Mouse (Mus musculus): ENCODE data around the gene Car11. TPM values are rescaled to one million over a fixed set of nuclear protein-coding genes. Genes with fewer than 3 reads are reported as not detected.

Gene Car11
- total RNA-seq, 2 experiments from 2014 or later, result 121 to 131 TPM

Other genes with a start within 250 kb of the Car11 start
- 100 to 1,000 TPM; 429 to 433 TPM for gene Ftl1, start 240.0 kb upstream of the Car11 start, total RNA-seq (2021)
- 100 to 1,000 TPM; 103 to 123 TPM for gene Bax, start 232.9 kb upstream of the Car11 start, total RNA-seq (2021)
- gene Tulp2, start 218.0 kb upstream of the Car11 start, total RNA-seq (2021), result under 1 TPM in 1 of 2 experiments, not detected in 1; 0.23 TPM
- 1 to 10 TPM; 1.2 to 1.4 TPM for gene Gm45808, start 213.0 kb upstream of the Car11 start, total RNA-seq (2021)
- 1 to 10 TPM; 2.0 to 2.6 TPM for gene Dhdh, start 211.0 kb upstream of the Car11 start, total RNA-seq (2021)
- 100 to 1,000 TPM; 107 to 117 TPM for gene Nucb1, start 189.4 kb upstream of the Car11 start, total RNA-seq (2021)
- 10 to 100 TPM; 23.6 to 29.3 TPM for gene Ppp1r15a, start 173.6 kb upstream of the Car11 start, total RNA-seq (2021)
- under 1 TPM; 0.80 to 0.94 TPM for gene Plekha4, start 173.5 kb upstream of the Car11 start, total RNA-seq (2021)
- gene Hsd17b14, start 144.9 kb upstream of the Car11 start, total RNA-seq (2021), result not detected
- gene Bcat2, start 129.7 kb upstream of the Car11 start, total RNA-seq (2021), result 10 to 100 TPM; 20.8 to 22.9 TPM
- gene Fgf21, start 84.4 kb upstream of the Car11 start, total RNA-seq (2021), result not detected
- gene Fut1, start 82.6 kb upstream of the Car11 start, total RNA-seq (2021), result under 1 TPM; 0.20 to 0.71 TPM
- gene Izumo1, start 78.0 kb upstream of the Car11 start, total RNA-seq (2021), result not detected
- 10 to 100 TPM; 13.9 to 14.5 TPM for gene Rasip1, start 72.4 kb upstream of the Car11 start, total RNA-seq (2021)
- 1 to 10 TPM; 1.7 TPM for gene Mamstr, start 59.9 kb upstream of the Car11 start, total RNA-seq (2021)
- gene Fut2, start 33.4 kb upstream of the Car11 start, total RNA-seq (2021), result under 1 TPM in 1 of 2 experiments, not detected in 1; 0.22 TPM
- 1 to 10 TPM in 1 of 2 experiments, under 1 TPM in 1; 0.75 to 1.0 TPM for gene Ntn5, start 15.8 kb upstream of the Car11 start, total RNA-seq (2021)
- gene Sec1, start 5.4 kb upstream of the Car11 start, total RNA-seq (2021), result under 1 TPM; 0.14 to 0.18 TPM
- gene Dbp, start 5.2 kb downstream of the Car11 start, total RNA-seq (2021), result 10 to 100 TPM; 37.1 to 43.4 TPM
- 100 to 1,000 TPM; 497 to 584 TPM for gene Rpl18, start 15.6 kb downstream of the Car11 start, total RNA-seq (2021)
- gene Sphk2, start 18.2 kb downstream of the Car11 start, total RNA-seq (2021), result 10 to 100 TPM; 27.3 to 27.7 TPM
- under 1 TPM; 0.34 to 0.51 TPM for gene Fam83e, start 21.4 kb downstream of the Car11 start, total RNA-seq (2021)
- not detected for gene Spaca4, start 26.0 kb downstream of the Car11 start, total RNA-seq (2021)
- 100 to 1,000 TPM; 298 to 311 TPM for gene Lmtk3, start 83.9 kb downstream of the Car11 start, total RNA-seq (2021)
- gene Sult2b1, start 84.8 kb downstream of the Car11 start, total RNA-seq (2021), result 10 to 100 TPM; 11.8 to 12.0 TPM
- gene Cyth2, start 114.7 kb downstream of the Car11 start, total RNA-seq (2021), result 100 to 1,000 TPM; 180 to 184 TPM
- 1 to 10 TPM; 2.0 to 2.6 TPM for gene Kcnj14, start 124.9 kb downstream of the Car11 start, total RNA-seq (2021)
- gene Grwd1, start 131.1 kb downstream of the Car11 start, total RNA-seq (2021), result 10 to 100 TPM; 27.0 to 27.3 TPM
- 10 to 100 TPM; 85.4 to 99.2 TPM for gene Kdelr1, start 172.9 kb downstream of the Car11 start, total RNA-seq (2021)
- 10 to 100 TPM; 32.1 to 33.4 TPM for gene Grin2d, start 178.5 kb downstream of the Car11 start, total RNA-seq (2021)
- under 1 TPM in 1 of 2 experiments, not detected in 1; 0.40 TPM for gene Syngr4, start 196.9 kb downstream of the Car11 start, total RNA-seq (2021)
- gene Tmem143, start 197.1 kb downstream of the Car11 start, total RNA-seq (2021), result 10 to 100 TPM; 23.9 TPM
- 1 to 10 TPM; 6.2 TPM for gene Emp3, start 221.6 kb downstream of the Car11 start, total RNA-seq (2021)
- 1 to 10 TPM; 4.2 to 5.3 TPM for gene Ccdc114, start 224.2 kb downstream of the Car11 start, total RNA-seq (2021)